Mouse (Mus musculus) spleen, postnatal 10 days (tissue): Measurements from ENCODE around the gene Cacna1g.
"Not testable (repeated sequence)": the region's sequence is repeated elsewhere in the genome, so short reads cannot be mapped to it uniquely, and the experiment has no call there.

Experiments
- DNase-seq, 2 experiments: peaks; one replicate each; pipeline ENCODE4 v3.0.0; 2021 to 2022; ENCODE audit warnings: low spot score in 2 of 2

The Cacna1g gene

DNA sequence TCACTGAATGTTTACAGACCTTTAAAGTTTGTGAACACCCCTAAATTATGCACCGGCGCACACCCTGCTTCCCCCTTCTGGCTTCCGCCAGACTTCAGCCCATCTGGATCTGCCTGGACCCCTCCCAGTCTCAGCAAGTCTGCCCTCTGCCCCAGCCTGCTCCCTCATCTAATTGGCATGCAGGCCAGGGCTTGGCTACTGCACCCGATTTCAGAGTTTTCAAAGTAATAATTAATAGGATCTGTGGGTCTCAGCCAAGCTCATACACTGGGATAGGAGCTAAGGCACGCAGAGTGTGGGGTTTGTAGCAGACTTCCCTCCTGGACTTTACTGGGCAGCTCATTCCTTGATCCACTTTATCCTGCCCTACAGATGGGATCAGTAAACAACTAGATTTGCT lies 69.8 kb downstream of the Cacna1g start:
- no peak for DNase-seq

DNA sequence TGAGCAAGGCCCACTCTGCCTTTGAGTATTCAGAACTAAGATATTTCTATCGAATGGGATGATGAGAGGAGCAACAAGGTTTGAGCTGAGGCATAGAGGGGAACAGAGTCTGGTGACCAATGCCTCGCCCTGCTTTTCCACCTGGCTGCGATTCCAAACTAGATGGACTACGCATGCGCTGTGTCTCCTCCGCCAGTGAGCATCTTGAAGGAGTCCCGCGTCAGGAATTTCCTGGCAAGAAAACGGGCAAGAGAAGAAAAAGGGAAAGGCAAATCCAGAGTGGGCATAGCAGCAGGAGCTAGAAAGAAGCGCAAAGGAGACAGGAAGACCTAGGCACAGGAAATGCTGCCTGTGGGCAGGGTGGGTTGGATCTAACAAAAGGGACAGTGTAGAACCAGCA lies 70.2 kb downstream of the Cacna1g start:
- DNase-seq, result no peak

DNA sequence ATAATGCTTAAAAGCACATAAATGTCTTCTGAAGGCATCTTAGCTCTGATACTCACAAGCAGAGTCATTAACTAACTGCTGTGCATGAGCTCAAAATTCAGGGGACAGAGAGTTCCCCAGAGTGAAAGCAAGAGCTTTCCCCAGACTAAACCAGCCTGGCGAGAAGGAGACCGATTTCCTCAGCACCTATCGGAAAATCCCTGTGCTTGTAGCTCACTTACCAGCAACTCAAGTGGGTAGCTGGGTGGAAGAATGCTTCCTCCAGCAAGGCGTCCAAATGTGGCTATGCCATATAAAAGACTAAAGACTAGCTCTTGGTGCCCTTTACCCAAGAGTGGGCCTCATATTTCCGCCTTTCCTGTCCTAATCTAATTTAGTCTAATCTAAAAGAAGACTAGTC lies 71.3 kb downstream of the Cacna1g start:
- no peak for DNase-seq

DNA sequence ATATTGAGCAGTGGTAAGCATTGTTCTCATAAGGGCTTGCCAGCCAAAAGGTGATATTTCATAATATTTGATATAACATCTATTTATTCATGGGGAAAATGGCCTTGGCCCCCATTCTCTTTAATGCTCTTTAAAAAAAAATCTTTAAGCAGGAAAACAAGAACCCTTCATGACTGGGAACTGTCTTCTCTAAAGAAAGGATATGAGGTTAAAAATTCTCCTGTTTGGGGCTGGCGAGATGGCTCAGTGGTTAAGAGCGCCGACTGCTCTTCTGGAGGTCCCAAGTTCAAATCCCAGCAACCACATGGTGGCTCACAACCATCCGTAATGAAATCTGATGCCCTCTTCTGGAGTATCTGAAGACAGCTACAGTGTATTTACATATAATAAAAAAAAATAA lies 72.0 kb downstream of the Cacna1g start:
- not testable (repeated sequence) for DNase-seq

DNA sequence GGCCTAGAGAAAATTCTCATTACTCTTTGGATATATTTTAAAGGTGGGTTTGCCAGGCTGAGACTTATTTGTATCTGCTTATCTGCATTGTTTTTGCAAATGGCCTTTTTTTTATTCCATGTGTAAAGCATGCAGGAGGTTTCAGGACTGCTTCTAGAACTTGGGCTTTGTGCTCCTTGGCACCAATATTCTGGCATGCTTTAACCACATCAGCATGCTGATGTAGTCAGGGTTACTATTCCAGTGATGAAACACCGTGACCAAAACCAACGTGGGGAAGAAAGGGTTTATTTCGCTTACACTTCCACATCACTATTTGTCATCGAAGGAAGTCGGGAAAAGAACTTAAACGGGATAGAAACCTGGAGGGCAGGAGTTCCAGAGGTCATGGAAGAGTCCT lies 73.0 kb downstream of the Cacna1g start:
- no peak for DNase-seq

DNA sequence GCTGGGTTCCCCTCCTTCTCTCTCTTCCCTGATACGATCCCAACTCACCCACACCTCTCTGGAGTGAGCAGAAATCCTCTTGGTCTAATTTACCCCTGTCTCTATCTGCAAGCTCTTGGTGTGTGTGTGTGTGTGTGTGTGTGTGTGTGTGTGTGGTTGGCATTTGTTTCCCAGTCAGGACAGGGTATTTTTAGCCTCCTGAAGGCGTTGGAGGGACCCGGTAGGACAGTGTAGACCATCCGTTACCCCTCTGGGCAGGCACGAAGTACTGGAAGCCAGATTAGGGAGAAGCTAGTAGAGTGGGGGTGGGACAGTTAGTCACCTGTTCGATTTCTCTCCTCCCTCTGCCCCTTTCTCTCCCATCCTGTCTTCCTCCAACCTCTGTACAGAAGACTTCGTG lies 79.9 kb downstream of the Cacna1g start:
- no peak for DNase-seq

DNA sequence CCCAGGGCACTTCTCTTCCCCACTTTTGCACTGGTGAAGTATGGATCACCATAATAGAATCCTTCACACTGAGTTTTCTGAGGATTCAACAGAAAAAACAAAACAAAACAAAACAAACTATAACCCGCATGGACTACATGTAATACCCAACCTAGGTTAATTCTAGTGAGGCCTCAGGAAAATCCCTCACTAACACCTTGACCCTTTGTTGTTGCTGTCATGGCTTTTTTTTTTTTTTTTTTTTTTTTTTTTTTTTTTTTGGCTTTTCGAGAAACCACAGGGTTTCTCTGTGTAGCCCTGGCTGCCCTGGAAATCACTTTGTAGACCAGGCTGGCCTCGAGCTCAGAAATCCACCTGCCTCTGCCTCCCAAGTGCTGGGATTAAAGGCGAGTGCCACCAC lies 80.5 kb downstream of the Cacna1g start:
- DNase-seq, result not testable (repeated sequence)

DNA sequence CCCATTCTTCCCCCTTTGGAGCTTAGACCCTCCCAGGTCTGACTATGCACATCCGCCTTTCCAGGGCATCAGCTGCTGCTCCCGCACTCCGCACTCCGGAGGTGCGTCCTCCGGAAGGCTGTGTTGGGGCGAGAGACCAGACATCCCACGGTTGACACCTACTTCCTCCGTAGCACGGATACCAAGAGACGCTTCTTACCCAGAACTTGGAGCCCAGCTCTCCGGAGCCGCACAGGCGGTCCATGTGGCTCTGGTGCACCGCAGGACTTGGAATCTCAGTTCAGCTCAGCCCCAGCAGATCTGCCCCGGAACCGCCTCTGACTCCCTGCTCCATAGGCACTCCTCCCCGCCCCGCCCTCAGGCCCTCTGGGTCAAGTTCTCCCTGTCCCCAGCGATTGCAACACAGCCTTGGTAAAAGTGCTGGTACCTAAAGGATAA lies 81.3 kb downstream of the Cacna1g start, which contains the start of gene Abcc3:
Gene Abcc3, minus strand, starts transcription at position 326 of the 438 bp plus-strand sequence.
- DNase-seq, result no peak

DNA sequence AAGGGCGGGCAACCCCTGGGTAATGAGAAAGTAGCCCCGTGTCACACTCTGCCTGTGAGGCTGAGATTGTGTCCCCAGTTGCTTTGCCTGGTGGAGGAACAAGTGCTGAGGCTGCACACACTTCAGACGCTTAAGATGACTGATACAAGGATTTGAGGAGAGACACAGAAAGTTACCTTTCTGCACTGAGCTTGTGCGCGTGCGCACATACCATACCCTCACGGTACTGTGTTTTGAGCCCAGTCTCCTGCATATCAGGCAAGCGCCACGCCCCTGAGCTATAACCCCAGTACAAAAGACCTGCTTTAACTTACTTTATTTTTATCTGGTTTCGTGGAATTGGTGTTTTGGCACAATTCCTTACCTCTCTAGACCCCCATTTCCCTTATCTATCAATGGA lies 82.3 kb downstream of the Cacna1g start:
- no peak for DNase-seq

DNA sequence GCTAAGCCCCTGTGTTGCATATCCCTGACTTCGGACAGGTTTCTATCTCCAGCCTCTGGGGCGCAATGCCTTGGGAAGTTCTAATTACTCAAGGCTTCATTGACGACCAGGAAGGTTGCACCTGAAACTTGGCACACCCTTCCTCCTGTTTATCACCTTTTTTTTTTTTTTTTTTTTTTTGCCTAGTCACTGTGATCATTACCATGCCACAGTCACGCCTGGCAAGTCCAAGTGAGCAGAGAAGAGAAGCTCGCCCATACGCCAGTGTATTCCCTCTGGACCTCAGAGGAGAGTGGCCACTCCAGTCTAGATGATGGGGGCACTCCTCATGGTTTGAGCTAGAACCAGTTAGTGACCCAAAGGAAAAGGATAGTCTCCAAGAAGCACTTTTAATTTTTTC lies 83.2 kb downstream of the Cacna1g start:
- no peak for DNase-seq

DNA sequence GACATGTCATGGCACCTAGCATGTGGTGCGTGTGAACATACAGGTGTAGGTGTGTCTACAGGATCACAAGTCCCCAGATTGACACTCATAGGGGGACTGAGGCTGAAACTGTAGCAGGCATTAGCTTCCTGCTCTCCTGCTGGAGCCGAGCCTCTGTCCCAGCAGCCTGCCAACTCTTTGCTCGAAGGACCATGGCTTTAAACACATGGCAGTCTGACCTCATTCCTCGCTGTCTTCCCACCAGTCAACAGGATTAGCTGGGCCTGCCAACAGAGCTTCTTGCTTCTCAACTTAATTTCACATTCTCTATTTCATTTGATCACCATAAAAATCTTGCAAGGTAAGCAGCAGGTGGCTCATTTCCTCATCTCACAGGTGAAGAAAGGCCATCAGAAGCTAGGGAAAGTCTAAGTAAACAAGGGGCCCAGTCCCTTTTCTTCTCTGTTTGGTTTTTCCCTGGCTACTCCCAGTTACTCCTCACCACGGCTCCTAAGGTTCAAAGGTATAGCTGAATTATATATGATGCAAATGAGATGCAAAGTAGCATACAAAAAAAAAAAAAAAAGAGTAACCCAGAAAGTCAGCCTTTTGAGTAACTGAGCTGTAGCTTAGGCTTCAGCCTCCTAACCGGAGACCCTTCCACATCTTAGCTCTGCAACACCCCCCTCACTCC lies 84.1 kb downstream of the Cacna1g start:
- DNase-seq, result no peak

DNA sequence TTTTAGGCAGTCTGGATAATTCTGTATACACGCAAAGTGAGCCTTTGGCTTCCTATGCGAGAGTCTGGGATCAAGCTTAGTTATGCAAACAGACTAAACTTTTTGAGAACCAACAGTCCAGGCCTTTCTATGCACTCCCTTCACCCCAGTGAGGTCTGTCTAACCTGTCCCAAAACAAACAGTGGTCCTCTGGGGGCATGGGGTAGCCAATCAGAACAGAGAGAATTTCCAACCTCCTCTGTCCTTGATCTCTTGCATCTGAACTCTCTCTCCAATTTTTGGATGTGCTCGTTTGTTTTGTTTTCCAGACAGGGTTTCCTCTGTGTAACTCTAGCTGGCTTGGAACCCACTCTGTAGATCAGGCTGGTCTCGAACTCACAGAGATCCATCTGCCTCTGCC lies 85.0 kb downstream of the Cacna1g start:
- DNase-seq, result no peak

DNA sequence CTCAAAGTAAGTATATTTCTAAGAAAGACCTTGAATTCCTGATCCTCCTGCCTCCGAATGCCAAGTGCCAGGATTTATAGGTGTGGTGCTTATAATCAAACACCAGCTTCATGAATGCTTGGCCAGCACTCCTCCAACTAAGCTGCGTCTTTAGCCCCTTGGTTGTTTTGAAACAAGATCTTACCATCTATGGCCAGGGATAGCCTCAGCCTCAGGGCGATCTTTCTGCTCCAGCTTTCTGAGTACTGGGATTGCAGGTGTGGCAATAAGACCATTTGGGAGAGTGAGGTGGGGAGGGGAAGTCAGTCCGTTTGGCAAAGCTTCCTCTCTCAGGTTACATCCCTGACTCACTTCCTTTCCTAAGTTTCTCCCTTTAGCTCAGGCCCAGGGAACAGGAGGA lies 86.2 kb downstream of the Cacna1g start:
- no peak for DNase-seq

DNA sequence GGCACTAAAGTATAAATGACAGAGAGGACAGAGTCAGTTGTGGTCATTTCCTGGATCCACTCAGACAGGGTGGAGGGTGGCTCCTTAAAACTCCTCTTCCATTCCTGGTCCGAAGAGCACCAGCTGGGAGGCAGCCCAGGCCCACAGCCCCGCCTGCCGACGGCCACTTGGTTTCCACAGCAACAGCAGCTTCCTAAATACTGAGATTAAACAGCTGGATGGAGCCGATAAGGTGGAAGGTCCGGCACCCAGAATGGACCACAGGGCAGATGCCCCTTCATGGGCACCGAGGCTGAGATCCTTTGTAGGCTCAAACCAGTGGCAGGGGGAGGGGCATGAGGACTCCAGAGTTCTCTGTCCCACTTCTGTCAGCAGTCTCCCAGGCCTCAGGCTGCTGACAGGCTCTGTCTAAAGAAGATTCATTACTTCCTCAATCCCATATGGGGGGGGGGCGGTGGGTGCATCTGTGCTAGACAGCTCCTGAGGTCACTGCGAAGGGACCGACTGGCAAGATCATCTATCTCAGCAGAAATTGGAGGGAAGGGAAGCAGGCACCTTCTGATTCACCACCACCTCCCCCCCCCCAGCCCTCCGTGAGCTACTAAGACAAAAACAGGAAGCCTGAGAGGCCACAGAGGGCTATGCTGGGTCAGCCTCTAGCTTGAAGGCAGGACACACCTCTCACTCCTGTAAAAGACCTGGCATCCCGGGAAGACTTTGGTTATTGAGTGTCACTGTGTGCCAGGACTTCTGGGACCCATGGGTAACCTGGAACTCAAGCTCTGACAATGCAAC lies 87.8 kb downstream of the Cacna1g start:
- DNase-seq, result peak; percentile 32 to 56

DNA sequence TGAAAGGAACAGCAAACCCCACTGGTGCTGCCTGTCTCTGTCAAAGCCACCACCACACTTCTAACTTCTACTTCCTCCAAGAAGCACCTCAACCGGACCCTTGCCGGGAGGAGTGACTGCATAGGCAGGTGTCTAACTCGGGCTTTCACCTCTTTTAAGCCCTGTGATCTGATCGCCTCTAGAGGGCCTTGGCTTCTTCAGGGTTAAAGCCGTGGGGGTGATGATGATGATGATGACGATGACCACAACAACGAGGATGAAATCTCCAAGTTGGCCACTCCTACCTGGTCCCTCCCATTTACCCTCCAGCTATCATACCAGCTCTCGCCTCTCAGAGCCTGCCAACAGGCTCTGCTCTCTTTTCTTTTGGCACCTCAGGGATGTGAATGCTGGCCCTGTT lies 94.3 kb downstream of the Cacna1g start:
- DNase-seq, result no peak

DNA sequence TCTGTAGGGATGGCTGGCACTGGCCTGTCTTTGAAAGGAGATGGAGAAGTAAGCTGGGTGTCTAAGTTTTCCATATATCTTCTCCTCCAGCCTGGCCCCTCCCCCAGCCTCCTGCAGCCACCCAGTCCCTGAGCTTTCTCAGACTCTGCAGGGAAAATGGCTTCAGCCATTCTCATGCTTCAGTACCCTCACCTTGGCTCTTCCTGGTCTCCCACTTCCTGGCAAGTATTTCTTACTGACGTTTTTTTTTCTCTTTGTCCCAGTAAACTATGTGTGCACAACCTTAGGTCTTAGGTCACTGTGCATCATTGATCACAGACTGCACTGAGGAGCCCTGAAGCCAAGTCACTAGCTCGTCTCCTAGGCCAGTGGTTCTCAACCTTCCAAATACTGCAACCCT lies 94.9 kb downstream of the Cacna1g start:
- DNase-seq, result no peak

DNA sequence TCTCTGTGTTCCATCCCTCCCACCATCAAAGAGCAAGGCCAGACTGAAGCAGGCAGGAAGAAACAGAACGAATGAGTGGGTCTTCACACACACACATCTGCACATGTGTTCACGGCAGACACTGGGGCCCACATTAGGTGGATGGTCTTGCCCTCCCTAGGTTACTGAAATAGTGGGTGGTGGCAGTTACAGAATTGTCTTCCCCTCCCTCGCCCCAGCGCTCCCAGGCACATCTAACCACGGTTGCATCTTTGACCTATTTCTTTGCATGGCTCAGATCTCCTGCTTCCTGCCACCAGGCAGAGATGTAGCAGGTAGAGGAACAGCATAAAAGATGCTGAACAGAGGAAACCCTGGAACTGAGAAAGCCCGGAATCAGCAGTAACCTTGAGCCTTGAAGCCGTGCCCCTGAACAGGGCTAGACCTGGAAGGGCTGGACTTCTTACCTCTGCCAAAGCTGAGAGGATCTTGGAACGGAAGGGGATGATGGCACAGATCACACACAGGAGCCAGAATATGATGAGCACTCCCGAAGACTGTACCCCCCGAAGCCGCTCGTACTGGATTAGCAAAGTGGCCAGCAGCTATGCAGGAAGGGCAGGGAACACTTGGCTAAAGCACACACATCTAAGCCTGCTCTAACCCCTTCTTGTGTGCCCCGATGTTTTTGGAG lies 99.6 kb downstream of the Cacna1g start:
- DNase-seq, result no peak

DNA sequence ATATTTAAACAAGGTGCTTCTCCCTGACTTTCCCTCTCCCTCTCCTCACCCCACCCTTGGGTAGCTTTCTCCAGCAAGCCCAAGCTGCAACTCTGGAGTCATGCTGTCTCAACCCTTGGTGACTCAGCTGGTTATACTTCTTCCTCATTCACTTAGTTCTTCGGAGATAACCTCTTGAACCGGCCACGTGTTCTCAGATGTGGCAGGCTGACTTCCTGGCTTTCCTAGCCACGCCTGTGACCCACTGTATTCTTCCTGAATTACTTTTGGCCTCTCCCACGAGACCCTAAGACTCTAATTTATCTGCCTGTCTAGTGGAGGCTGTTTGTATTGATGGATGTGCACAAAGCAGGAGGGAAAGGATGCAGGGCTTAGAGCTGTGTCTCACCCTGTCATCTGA lies 103.2 kb downstream of the Cacna1g start:
- no peak for DNase-seq

DNA sequence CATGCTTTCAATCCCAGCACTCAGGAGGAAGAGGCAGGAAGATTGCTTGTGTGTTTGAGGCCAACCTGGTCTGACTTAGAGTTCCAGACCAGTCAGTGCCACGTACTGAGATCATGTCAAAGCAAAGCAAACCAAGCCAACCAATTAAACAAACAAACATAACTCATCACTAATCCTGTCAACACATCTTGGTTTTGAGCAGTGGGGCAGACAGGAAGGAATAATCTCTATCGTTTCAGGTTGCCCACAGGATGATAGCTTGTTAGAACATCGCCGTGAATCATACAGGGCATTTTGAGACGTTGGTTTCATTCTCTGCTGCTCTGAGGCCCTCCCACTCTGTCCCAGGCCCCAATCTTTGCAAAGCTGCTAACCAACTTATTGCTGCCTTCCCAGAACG lies 104.0 kb downstream of the Cacna1g start:
- DNase-seq, result no peak

DNA sequence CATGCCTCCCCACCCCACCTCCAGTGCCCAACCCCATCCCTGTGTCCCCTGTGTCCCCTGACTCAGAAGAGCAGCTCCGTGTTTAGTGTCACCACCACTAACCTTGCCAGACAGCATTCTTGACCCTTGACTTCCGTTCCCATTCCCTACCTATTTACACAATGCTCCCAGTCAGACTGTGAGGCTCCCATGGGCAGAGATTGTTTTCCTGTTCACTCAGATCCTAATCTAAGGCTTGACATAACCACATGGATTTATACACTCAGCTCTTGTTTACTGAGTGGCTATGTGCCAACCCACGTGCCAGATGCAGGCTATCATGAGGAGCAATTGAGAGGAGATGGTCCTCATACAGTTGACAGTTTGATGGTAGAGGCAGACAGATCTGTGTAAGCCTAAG lies 108.7 kb downstream of the Cacna1g start:
- no peak for DNase-seq

DNA sequence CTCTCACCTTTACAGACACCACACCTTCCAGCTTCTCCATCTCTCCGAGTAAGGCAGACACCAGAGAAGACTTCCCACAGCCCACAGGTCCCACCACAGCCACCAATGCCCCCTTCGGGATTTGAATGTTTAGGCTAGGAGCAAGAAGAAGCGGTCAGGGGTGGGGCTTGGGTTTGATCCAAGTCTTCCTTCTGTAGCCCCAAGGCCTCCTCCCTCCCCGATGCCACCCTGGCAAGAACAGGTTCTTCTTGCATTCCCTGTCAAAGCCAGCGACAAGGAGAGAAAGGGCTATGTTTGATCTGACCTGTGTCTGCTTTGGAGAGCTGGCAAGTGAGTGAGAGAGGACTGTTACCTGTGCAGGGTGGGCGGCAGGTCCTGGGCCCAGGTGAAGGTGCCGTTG lies 110.3 kb downstream of the Cacna1g start:
- DNase-seq, result no peak

DNA sequence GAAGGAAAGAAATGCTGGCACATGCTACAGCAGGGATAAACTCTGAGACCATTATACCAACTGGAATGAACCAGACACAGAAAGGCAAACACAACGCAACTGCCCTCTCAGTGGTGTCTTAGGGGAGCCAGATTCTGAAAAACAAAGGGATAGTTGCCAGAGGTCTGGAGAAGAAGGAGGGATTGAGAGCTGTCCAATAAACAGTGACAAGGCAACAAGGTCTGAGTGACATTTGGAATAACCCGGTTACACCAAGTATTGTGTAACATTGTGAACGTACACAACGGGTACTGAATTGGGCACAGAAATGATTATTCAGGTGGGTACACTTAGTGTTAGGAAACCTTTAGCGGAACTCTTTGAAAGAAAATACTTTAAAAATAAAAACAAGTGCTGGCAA lies 111.9 kb downstream of the Cacna1g start:
- no peak for DNase-seq
